Mouse (Mus musculus) gastrocnemius, postnatal 10 days (tissue): ENCODE measurements at regions not wholly inside any gene's neighbourhood (a gene's known extent, or its start where the extent isn't known, plus 50 kb on each side); places are given as distances from the start of the nearest gene placed in this dataset.

Experiments
- DNase-seq: peaks from one replicate; pipeline ENCODE4 v3.0.0; 2021; ENCODE audit warnings: mixed read lengths

DNA sequence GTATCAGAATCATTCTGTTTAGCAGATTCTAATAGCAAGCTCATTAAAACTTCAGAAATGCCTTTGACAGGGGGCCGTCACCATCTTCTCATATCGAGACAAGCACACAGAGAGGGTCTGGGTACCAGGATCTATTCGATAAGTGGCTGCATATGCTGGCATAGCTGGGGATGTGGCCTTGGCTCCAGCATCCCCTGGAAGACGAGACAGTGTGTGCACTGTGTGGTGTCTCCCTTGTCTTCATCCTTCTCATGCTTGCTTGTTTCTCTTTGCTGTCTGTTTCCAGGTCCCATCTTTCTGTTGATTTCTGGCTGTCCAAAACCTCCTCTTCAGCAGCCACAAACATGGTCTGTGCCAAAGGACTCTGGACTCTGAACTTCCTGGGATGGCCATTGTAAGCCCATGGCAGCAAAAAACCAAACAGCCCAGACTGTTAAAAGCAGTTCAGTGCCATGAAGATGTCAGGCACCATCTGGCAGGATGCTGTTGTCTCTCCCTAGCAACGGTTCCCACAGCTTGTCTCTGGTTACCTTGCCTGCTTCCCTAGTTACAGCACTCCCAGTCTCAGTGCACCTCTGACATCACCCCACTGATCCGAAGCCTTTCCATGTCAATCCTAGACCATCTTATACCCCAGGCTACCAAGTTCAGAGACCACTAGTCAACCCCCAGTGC is 56.5 kb downstream of the Kctd12 start:
- no peak for DNase-seq

DNA sequence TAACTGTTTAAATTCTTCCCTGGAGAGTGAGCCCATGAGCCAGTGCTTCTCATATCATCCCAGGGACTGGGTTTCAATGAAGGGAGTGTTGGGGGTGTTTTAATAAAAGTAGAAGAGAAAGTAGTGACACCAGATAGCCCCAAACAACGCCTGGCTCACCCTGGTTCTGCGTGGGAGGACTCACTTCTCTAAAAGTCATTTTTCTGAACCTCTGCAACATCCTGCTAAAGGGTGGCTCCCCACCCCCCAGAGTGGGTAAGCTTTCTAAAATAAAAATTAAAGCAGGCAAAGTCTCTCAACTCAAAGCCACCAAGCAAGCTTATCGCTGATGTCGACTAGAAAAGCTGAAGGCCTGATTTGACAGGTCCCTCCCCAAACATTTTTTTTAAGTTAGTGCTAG is 57.8 kb downstream of the Kctd12 start:
- no peak for DNase-seq

DNA sequence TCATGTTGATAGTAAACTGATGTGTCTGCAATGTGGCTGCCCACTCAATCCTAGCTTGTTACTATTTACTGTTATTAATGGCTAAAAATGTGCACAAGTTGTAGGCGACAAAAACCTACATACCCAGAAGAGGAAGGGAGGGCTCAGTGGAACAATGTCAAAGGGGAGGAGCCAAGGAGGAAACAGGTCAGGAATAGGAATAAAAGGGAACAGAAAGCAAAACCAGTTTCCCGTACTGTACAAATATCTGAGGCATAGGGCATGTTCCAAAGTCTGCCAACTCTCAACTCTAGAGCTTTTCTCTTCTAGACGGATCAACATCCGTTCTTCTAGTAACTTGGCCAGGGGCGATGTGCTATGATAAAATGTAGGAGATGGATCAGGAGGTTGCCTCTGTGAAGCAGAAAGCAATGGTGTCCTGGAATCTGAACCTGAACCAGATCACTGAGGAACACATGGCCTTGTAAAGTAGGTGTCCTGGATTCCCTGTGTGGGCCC is 59.9 kb downstream of the Kctd12 start:
- DNase-seq, result no peak

DNA sequence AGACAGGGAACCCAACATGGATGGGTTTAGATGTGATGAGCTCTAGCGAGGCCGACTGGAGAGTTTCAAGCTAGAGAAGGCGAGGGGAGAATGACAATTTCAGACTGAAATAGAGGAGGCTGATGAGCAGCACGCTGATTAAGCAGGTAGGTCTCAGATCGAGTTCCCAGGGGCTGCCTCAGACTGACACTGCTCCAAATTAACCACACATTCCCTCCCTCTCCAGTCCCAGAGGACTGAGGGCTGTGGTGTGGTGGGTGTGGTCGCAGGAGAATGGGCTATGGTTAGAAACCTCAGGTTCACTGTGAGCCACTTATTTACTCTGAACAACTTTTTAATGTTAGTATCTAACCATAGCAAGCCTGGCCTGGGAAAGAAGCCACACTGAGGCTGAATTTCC is 62.0 kb downstream of the Kctd12 start:
- no peak for DNase-seq

DNA sequence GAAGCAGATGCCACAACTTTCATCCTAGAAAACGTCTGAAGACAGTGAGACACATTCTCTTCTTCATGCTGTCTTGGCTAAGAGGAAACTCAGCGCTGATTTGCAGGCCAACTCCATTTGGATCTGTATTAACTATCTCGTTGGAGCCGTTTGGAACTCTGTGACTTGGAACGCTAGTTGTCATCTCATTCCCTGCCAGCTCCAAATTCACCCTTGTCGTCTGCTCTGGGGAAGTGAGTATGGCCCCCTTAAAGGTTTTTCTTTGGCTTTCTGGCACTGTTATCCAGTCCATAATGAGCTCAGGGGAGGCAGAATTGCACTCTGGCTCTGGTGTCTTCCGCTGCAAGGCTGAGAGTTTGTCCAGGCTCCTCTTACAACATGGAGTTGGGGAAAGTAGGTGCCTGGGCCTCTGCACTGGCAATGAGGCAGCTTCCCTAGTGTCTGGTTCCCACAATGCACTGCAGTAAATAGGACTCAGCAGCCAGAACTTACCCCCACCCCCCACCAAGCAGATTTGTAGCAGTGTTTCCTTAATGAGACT is 63.1 kb downstream of the Kctd12 start:
- DNase-seq, result no peak

DNA sequence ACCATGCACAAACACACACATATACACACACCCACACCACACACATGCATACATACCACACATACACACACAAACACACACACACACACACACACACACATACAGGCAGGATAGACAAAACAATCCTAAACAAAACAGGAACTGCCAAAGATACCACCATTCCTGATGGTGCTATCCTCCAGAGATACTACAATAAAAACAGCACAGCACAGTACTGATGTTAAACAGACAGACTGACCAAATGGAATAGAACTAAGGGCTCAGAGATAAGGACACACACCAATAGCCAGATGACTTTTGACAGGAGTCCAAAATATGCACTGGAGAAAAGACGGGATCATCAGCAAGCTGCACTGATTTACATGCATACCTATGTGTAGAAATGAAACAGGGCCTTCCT is 64.5 kb downstream of the Kctd12 start:
- no peak for DNase-seq

DNA sequence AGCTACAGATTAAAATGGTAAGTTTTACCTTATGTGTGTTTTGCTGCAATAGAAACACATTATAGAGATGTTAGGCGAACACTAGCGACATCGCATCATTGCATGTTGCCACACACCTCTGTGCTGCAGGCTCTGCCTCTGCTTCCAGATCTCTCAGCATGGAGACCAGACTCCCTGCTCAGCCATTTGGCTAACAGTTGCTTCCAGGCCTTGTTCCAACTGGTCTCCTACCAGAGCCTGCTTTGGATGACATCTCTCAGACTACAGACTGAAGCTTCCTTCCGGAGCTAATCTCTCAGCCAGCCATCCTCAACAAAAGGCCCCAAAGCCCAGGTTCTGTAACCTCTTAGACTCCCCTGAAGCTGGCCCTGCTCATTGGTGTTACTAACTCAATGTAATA is 66.5 kb downstream of the Kctd12 start:
- DNase-seq, result peak; percentile 30

DNA sequence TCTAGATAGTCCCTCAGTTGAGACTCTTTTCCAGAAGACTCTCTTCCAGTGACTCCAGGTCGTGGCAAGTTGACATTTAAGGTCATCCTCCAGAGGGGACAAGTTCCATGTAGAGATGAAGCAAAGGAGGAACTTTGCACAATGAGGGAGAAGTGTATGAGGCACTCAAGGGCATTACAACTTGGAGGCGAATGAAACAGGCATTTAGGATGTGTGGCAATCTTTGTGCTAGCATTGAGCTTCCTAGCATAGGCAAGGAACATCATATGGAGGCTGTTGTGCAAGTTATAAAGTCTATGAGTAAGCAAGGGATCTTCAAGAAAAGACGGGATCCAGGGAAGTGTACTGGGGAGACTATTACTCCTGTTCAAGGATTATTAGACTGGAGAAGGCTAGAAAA is 70.9 kb downstream of the Kctd12 start:
- no peak for DNase-seq

DNA sequence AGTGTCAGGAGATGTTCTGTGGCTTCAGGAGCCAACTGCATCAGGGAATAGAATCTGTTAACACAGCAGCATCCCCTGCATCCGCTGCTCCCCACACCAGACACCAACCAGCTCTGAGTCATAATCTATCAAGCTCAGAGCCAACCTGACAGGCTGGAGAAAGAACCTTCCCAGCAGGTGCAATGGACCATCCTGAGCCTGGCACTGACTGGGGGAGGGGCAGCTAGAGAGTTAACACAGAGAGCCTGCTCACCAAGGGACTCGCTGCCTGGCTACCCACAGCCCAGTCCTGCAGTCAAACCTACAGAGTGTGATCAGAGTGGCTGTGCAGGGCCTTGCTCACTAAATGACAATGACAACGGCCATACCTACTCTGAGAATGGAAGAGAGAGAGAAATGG is 73.4 kb downstream of the Kctd12 start:
- no peak for DNase-seq

DNA sequence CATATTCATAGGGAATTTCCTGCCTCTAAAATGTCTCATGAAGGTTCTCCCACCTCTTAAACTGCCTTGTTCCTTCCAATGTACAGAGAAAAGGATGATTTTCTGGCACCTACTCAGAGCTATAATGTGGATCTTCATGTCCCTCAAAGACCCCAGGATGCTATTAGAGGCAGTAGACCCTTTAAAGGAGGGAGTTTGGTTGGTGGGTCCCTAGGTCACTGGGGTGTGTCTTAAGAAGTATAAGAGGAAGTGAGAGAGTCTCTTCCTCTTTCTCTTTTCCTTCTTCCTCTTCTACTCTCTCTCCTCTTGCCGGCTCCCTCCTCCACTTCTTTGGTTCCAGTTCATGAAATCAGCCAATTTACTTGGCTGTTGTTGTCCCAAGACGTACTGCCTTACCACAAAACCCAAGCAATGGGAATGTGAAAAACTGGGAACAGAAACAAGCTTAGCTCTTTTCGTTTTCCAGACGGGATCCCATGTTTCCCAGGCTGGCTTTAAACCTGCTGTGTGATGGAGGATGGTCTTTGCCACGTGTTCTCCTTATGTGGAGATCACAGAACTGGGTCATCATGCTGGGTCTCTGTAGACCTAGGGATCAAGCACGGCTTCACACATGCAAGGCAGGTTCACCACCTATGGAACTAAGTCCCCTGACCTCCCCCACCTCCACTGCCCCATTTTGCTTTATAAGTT is 74.9 kb downstream of the Kctd12 start:
- DNase-seq, result no peak

DNA sequence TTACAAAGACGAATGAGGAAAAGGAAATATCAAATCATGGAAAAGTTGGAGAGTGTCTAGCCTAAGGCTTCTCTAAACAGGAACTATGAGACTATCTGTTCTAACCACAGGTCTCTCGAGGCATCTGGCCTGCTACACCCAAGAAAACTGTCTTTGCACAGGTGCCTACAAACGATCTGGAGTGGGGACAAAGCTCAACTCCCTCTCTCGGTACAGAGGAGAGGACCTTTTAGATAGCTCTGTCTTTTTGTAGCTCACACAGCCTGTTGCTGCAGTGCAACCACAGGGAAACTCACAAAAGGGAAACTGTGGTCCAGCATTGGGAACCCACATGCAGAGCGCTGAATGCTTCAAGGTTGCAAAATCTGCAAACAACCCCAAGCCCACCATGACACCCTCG is 75.6 kb downstream of the Kctd12 start:
- DNase-seq, result no peak

DNA sequence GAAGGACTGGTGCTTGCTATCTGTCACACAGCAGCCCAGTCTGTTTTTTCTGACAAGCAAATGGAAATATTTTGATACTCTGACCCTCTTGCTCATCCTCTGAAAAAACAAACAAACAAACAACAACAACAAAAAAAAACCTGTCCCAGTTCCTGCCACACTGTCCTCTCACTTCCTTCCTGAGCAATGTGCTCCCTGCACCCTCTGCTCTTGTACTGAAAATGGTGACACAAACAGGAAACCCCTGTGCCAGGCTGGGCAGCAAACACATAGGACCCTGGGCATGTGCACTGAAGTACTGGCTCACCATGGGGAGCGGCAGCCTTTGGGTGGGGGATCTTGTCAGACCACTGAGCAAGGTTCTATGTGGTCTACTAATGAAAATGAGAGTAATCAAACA is 76.2 kb downstream of the Kctd12 start:
- no peak for DNase-seq

DNA sequence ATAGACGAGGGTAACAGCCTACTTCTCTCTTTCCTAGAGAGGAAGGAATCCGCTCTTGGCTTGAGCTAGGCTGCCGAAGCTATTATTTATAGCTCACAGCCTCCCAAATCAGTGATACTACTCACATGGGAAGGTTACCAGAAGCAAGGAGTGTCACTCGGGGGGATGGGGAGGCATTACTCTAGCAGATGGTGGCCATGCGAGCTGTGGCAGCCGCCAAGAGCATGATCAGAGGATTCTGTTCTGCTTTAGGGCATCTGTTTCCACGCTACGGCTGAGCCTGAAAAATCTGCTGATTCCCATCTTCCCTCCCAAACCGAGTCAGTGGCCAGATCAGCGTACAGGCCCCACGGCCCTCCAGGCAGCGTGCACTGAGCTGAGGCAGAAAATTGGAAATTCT is 79.5 kb downstream of the Kctd12 start:
- DNase-seq, result peak; percentile 58

DNA sequence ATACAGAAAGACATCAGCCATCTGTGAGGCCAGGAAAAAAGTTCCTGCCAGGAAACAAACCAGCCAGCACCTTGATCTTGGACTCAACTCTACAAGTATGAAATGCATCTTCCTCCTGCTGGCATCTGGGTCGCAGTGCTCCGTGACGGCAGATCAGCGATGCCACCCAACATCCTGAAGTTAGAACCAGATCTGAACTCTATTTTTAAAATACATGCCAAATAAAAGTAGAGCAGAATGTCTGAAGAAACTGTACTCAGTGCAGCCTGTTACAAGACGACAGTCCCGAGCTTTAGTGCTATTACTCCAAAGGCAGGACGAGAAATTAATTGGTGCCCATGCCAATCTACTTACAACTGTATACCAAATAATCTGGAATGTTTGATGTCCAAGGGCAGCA is 80.2 kb downstream of the Kctd12 start:
- no peak for DNase-seq

DNA sequence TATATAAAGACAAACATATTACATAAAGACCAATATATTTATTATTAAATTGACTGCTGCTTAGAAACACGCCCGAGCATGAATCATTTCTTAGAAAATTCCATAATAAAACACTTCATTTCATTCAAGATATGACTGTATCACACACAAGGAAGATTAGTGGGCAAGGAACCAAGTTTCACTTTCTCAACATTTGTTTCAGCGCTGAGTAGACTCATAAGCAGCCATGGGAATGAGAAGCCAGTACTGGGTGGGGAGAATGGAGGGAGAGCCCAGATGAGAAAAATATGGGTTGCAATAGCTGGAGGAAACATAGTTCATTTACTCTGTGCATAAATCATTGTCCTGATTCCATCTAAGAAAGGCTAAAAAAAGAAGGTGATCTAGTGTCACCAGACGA is 84.0 kb downstream of the Kctd12 start:
- DNase-seq, result no peak

DNA sequence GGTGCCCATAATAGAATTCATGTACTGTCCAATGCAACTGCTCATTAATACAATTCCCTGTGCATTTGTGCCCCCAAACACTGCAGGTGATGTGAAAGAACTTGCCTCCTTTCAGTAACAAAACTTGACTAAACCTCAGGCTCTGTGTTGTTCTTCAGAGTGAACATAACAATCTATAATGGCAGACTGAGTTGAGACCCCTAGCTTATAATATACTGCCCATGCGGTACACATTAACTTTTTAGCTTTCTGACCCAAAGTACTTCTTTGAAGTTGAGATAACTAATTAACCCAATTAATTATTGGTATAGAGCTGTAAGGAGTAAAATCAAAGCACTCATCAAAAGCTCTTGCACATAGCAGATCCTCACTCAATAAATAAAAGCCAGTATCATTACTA is 85.4 kb downstream of the Kctd12 start:
- DNase-seq, result no peak

DNA sequence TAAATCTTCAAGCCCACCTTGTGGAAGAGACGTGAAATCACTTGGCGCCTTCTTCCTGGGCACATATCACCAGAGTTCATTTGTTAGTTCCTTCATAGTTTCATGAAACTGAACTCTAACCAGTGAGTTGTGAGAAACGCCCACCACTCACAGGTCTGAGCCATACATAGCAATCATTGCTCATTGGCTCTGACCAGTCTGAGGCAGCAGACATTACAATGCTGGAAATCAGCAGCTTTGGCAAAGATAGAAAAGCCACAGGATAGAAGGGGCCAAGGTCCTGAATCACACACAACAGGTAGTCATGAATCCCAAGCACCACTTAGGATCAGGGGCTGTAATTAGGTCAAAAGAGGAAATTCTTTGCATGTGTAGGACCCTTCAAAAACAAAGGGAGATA is 85.9 kb downstream of the Kctd12 start:
- DNase-seq, result no peak

DNA sequence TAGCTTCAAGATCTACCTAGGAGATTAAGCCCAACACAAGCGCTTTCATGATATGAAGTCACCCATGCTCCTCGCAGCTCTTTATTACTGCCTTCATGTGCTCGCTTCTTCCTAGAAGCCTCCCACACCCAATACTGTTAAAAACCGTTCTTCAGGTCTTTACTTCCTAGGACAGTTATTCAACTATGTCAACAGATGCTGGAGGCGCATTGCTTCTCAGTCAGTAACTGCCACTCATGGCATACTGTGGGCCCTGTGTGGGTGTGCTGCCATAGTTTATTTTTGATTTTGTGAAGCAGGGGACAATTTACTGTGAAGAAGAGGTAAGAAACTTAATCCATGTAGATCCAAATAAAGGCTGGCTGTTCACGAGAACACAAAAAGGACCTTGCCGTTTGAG is 89.2 kb downstream of the Kctd12 start:
- no peak for DNase-seq

DNA sequence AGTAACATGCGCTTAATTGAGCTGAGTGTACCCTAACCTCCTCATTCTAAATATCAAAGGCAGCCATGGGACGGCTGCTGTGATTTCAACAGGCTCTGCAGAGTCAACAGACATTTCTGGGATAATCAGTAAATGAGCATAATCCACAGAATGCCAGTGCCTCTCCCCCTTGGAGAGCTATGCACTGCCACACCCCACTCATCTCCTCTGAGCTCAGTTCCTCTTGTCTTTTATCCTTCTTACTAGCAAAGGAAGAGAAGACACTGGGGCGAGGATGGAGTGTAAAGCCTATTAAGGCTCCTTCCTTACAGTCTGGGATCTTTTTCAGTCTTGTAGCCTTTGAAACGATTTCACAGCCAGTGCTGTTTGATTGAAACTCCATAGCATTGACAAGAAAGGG is 90.9 kb downstream of the Kctd12 start:
- no peak for DNase-seq

DNA sequence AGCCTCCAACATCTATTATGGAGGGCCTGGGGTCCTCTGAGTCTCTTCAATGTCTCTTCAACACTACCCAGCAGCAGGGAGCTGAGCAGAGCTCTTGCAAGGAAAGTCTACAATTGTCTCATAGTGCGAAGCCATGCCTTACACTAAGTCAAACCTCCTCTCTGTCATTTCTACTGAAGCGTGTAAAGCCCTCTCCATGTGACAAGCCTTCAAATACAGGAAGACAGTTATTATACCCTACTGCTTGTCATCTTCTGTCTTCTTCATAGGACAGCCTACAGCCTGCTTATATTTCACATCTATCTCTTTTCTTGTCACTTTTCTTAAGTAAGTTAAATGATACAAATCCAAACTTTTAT is 97.2 kb downstream of the Kctd12 start:
- no peak for DNase-seq

DNA sequence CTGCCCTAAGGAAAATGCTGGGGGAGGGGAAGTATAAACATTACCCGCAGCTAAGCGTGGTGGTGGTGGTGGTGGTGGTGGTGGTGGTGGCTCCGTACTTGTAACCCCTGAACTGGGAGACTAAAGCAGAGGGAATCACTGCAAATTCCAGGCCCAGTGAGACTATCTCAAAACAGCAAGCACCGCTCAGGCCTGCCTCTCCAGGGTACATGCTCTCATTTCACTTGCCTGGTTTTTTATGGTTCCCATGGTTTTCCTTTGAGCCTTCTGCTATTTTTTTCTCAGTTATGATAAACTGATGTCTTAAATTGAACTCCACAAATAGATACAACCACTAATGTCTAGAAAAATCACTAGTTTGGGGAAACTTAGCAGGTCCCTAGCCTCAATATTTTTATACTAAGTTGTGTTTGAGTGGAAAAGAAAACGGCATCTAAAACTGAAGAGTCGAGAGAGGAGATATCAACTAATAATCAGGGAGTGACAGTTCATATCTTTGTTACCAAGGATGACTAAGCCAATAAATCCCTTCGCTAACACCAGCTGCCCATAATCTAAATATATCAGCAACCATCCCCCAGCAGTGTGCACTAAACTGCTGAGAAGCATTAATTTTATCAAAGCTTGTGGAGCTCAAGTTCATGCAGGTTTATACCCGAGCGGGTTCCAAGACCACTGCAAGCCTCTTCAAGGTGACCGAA is 97.7 kb downstream of the Kctd12 start:
- DNase-seq, result no peak

DNA sequence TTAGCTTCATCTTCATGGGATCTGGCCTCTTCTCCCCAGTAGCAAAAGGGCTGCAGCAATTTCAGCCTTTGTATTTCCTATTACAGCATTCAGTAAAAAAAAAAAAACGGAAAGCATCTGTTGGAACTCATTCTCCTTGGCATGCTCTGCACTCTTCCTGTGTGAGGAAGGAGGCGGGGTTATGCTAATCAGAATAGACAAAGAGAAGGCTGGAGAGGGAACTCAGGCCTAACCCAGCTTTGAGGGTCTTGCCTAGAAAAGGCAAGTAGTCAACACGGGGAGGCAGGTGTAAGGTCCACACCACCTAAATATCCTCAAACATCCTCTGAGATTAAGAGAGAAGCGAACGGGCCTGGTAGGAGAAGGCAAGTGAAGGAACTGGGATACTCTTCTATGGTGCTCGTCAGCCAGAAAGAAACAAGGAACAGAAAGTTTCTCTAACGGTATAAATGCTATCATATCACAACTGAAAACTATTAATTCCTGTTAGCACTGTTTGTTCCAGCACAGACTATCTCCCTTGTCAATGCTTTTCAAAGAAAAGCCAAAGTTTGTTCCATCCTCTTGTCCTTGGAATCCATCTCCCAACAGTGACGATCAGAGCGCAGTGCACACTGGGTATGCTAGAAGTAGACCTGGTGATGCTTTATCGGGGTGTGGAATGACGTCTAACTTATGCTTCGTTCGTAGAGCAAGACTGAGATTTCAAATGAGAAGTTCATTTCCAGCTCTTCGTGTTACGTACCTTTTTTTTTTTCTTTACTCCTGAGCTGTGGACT is 98.9 kb downstream of the Kctd12 start:
- DNase-seq, result no peak

DNA sequence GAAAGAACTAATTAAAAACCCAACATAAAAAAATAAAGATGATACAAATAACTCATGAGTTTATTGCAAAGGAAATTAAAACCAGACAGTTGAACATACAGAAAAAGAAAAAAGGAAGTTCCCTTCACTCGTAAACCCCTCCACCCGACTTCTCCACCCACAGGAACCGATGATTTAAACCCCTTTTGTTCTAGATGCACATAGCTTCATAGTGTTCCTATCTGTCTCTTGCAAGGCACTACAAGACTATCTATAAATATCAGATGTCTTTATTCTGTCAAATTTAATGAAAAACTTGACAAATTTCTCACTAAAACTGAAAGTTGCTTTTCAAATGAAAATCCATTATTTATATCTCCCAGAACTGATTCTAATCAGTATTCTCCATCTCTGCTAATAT is 100.2 kb downstream of the Kctd12 start:
- no peak for DNase-seq
